ENCODE assay signal across 8 mouse cellular contexts in genomic region chr9:79719451-79719850, GRCm38 (mm10). TPM values are rescaled to one million over a fixed set of nuclear protein-coding genes. Genes with fewer than 3 reads are reported as not detected.
DNase-seq lines count a peak whose midpoint lies in the region; ATAC-seq and TF ChIP-seq lines count a peak whose summit lies in the region.

No protein-coding gene starts in this region.

- peak overlapping the region; percentile 50 for H3K4me2 ChIP-seq in liver, embryonic 14.5 days (ENCODE audit: low read depth)
- H3K4me2 ChIP-seq in neural tube, embryonic 14.5 days (ENCODE audit: low read depth, low read length): peak overlapping the region; percentile 81

- no peak for ATAC-seq in liver, embryonic 14.5 days (ENCODE audit: insufficient read depth)
- no peak for ATAC-seq in neural tube, embryonic 14.5 days (ENCODE audit: low read depth)
- ATAC-seq in CD4-positive, CD25-positive, alpha-beta regulatory T cell, adult 4 months: no peak

- no peak for TF ChIP-seq CTCF in liver, embryonic 14.5 days (IDR thresholded peaks at IDR 0.05; ENCODE audit: low read depth)

- WGBS in forebrain, embryonic 10.5 days: under 1% methylated on average over 28 of the region's 28 CpGs
- 3% methylated on average over 28 of the region's 28 CpGs for WGBS in liver, embryonic 14.5 days (ENCODE audit: insufficient replicate concordance)
- 2% methylated on average over 28 of the region's 28 CpGs for WGBS in neural tube, embryonic 14.5 days

- no peak for TF ChIP-seq EP300 in liver, embryonic 14.5 days (IDR thresholded peaks at IDR 0.05; ENCODE audit: low read depth)

- peak; percentile 47 for DNase-seq in left cerebral cortex, postnatal 4 days
- no peak for DNase-seq in left cerebral cortex, adult 9 months (ENCODE audit: low spot score in 2 of 2)
- DNase-seq in forebrain, embryonic 10.5 days (ENCODE audit: extremely low spot score, low spot score): peak; percentile 56
- DNase-seq in heart, postnatal 25 days (ENCODE audit: low spot score): peak; percentile 24
- DNase-seq in liver, embryonic 14.5 days (ENCODE audit: low read depth in 3 of 3, low spot score in 3 of 3): no peak
- DNase-seq in T-cell, adult 2 months (ENCODE audit: low spot score): no peak

- intact Hi-C loops in left cerebral cortex, postnatal 4 days (cut with DNase I): loop anchor here (10.0 kb wide), 1 partner anchor 675 kb away; no protein-coding TSS in a partner anchor
- intact Hi-C loops in heart, postnatal 25 days (cut with DNase I): loop anchor here (10.0 kb wide), 1 partner anchor 205 kb away; no protein-coding TSS in a partner anchor

- no peaks in the 10 kb centered on the region for H3K36me3 ChIP-seq in forebrain, embryonic 10.5 days (replicated peaks)
- H3K36me3 ChIP-seq in liver, embryonic 14.5 days (replicated peaks; ENCODE audit: control insufficient read depth, insufficient read depth, low read depth): no peaks in the 10 kb centered on the region
- no peaks in the 10 kb centered on the region for H3K36me3 ChIP-seq in neural tube, embryonic 14.5 days (ENCODE audit: control insufficient read depth, insufficient read depth, low read length)

- H3K4me1 ChIP-seq in forebrain, embryonic 10.5 days: peaks cover 57% of the 10 kb centered on the region
- H3K4me1 ChIP-seq in liver, embryonic 14.5 days (replicated peaks; ENCODE audit: control insufficient read depth in 2 of 2, insufficient read depth in 2 of 2, low read length in 1 of 2): no peaks in the 10 kb centered on the region
- H3K4me1 ChIP-seq in neural tube, embryonic 14.5 days (ENCODE audit: control insufficient read depth, insufficient read depth, low read length): peaks cover 12% of the 10 kb centered on the region

- peaks cover 4% of the 10 kb centered on the region; the same call in 1 of the 2 replicates for H3K9me3 ChIP-seq in forebrain, embryonic 10.5 days
- H3K9me3 ChIP-seq in liver, embryonic 14.5 days (ENCODE audit: control insufficient read depth, low read length): no peaks in the 10 kb centered on the region
- no peaks in the 10 kb centered on the region for H3K9me3 ChIP-seq in neural tube, embryonic 14.5 days (ENCODE audit: control insufficient read depth, low read length)

- peak overlapping the region; percentile 83 for H3K27ac ChIP-seq in forebrain, embryonic 10.5 days
- no peak overlapping the region for H3K27ac ChIP-seq in liver, embryonic 14.5 days
- no peak overlapping the region for H3K27ac ChIP-seq in neural tube, embryonic 14.5 days (ENCODE audit: low read depth, low read length)

- peaks cover 77% of the 10 kb centered on the region for H3K27me3 ChIP-seq in forebrain, embryonic 10.5 days (ENCODE audit: poor library complexity, severe bottlenecking)
- peaks cover 38% of the 10 kb centered on the region for H3K27me3 ChIP-seq in liver, embryonic 14.5 days (ENCODE audit: control insufficient read depth, insufficient read depth, low read length)
- H3K27me3 ChIP-seq in neural tube, embryonic 14.5 days (ENCODE audit: control insufficient read depth, insufficient read depth, low read length): peaks cover 10% of the 10 kb centered on the region; the same call in 1 of the 2 replicates

- peak overlapping the region; percentile 65 for H3K4me3 ChIP-seq in forebrain, embryonic 10.5 days
- H3K4me3 ChIP-seq in liver, embryonic 14.5 days (ENCODE audit: insufficient read depth in 1 of 2, low read depth in 2 of 2, low read length in 2 of 2): no peak overlapping the region
- H3K4me3 ChIP-seq in neural tube, embryonic 14.5 days (ENCODE audit: low read depth, low read length): peak overlapping the region; percentile 46

- H3K9ac ChIP-seq in liver, embryonic 14.5 days (replicated peaks): no peak overlapping the region
- H3K9ac ChIP-seq in neural tube, embryonic 14.5 days (replicated peaks; ENCODE audit: low read depth, low read length): no peak overlapping the region; the same call in 1 of the 2 replicates

RNA-seq across cellular contexts. Expression of gene Col12a1, which starts 0.8 kb away (rescaled TPM):
- total RNA-seq in left cerebral cortex, postnatal 4 days (2021): 10 to 100 TPM; 10.9 to 12.9 TPM
- polyA plus RNA-seq in forebrain, embryonic 10.5 days (2016; fragmentation: Nextera tagmentation; extraction: Ambion mirVana): 6.7 and 7.4 TPM in 2 replicates
- 1 to 10 TPM; 1.1 to 1.3 TPM for total RNA-seq in heart, postnatal 25 days (2021)
- 0.58 and 0.85 TPM in 2 replicates for polyA plus RNA-seq in liver, embryonic 14.5 days (2012; rRNA removed)
- 0.66 and 0.90 TPM in 2 replicates for polyA plus RNA-seq in liver, embryonic 14.5 days (2014; fragmentation: Nextera tagmentation; extraction: Ambion mirVana)
- polyA plus RNA-seq in neural tube, embryonic 14.5 days (2014; fragmentation: Nextera tagmentation; extraction: Ambion mirVana): 13.3 and 17.7 TPM in 2 replicates
- polyA plus RNA-seq in CD4-positive, CD25-positive, alpha-beta regulatory T cell, adult 4 months (2017; shearing (Covaris generic)): not detected

RNA-seq across cellular contexts. Expression of gene Cox7a2, which starts 40.2 kb away (rescaled TPM):
- total RNA-seq in left cerebral cortex, postnatal 4 days (2021): 100 to 1,000 TPM; 293 to 311 TPM
- polyA plus RNA-seq in forebrain, embryonic 10.5 days (2016; fragmentation: Nextera tagmentation; extraction: Ambion mirVana): 626 and 635 TPM in 2 replicates
- total RNA-seq in heart, postnatal 25 days (2021): 1,000 to 10,000 TPM; 1,033 to 1,133 TPM
- polyA plus RNA-seq in liver, embryonic 14.5 days (2012; rRNA removed): 274 and 279 TPM in 2 replicates
- polyA plus RNA-seq in liver, embryonic 14.5 days (2014; fragmentation: Nextera tagmentation; extraction: Ambion mirVana): 573 and 577 TPM in 2 replicates
- 819 and 952 TPM in 2 replicates for polyA plus RNA-seq in neural tube, embryonic 14.5 days (2014; fragmentation: Nextera tagmentation; extraction: Ambion mirVana)
- polyA plus RNA-seq in CD4-positive, CD25-positive, alpha-beta regulatory T cell, adult 4 months (2017; shearing (Covaris generic)): 100 to 1,000 TPM; 198 to 259 TPM

Comparison
In these comparisons a context has a peak if more than half of its experiments do, and no peak if none do; other contexts are left out.
1. DNase-seq: peak in left cerebral cortex, postnatal 4 days (single experiment), forebrain, embryonic 10.5 days (single experiment) and heart, postnatal 25 days (single experiment); none in left cerebral cortex, adult 9 months (0 of 2), liver, embryonic 14.5 days (0 of 3) and T-cell, adult 2 months (single experiment).
2. H3K4me3 ChIP-seq: peak in forebrain, embryonic 10.5 days (single experiment) and neural tube, embryonic 14.5 days (single experiment); none in liver, embryonic 14.5 days (0 of 2).